Mouse (Mus musculus) kidney, postnatal 14 days (tissue): ENCODE results near the gene Vmn1r57.
"Not testable (repeated sequence)": the region's sequence is repeated elsewhere in the genome, so short reads cannot be mapped to it uniquely, and the experiment has no call there.

Experiments
- DNase-seq: peaks from one replicate; pipeline ENCODE4 v3.0.0; 2022; ENCODE audit warnings: mixed read lengths

The Vmn1r57 gene

GRCm38 (mm10) chr7:5218193-5218592 lies at the start of gene Vmn1r57:
Gene Vmn1r57, plus strand, starts transcription at chr7:5218493.
- DNase-seq, result not testable (repeated sequence)

GRCm38 (mm10) chr7:5196647-5197046 lies 21.6 kb upstream of the Vmn1r57 start, which contains the start of gene Vmn1r56:
Gene Vmn1r56, minus strand, starts transcription at chr7:5196747.
- not testable (repeated sequence) for DNase-seq

- DNase-seq, result no peak
Measured at GRCm38 (mm10) chr7:5263051-5263450, 44.8 kb downstream of the Vmn1r57 start.
